Mouse (Mus musculus) myocyte (in vitro differentiated cells): ENCODE results near the gene Zfp652. TPM values are rescaled to one million over a fixed set of nuclear protein-coding genes. Genes with fewer than 3 reads are reported as not detected.
A peak's percentile ranks its signal among the peaks of the same experiment; 100 is the strongest.

Source experiments
- H3K27me3 ChIP-seq: one replicate; pipeline ENCODE4 v1.6.1; 2011; ENCODE audit not compliant: control insufficient read depth, insufficient read depth, insufficient read length
- H3K36me3 ChIP-seq: one replicate; pipeline ENCODE4 v1.6.1; 2011; ENCODE audit not compliant: control insufficient read depth, insufficient read depth
- H3K4me2 ChIP-seq: one replicate; pipeline ENCODE4 v1.6.1; 2011; ENCODE audit warnings: low read depth, control low read depth
- H3K4me3 ChIP-seq: one replicate; pipeline ENCODE4 v1.5.1; 2011; ENCODE audit warnings: mild to moderate bottlenecking, control low read depth, moderate library complexity
- H3K79me2 ChIP-seq: one replicate; pipeline ENCODE4 v1.6.1; 2011; ENCODE audit not compliant: control insufficient read depth, insufficient read depth
- H3ac ChIP-seq: one replicate; pipeline ENCODE4 v1.6.1; 2011; ENCODE audit not compliant: control insufficient read depth, insufficient read length
- CEBPB ChIP-seq: IDR thresholded peaks from 2 replicates; pipeline ENCODE4 v1.6.1; 2011; ENCODE audit warnings: mild to moderate bottlenecking, moderate library complexity; ENCODE audit not compliant: poor library complexity, insufficient read depth, severe bottlenecking
- E2F4 ChIP-seq: IDR thresholded peaks from one replicate; pipeline ENCODE4 v1.6.1; 2011; ENCODE audit warnings: mild to moderate bottlenecking, control low read depth, moderate library complexity; ENCODE audit not compliant: insufficient read depth
- MAX ChIP-seq: IDR thresholded peaks from one replicate; pipeline ENCODE4 v1.6.1; 2011; ENCODE audit warnings: low read depth, mild to moderate bottlenecking, control low read depth
- MYOD1 ChIP-seq, 3 experiments: IDR thresholded peaks; one replicate each; pipeline ENCODE4 v1.6.1; 2011; ENCODE audit warnings: control low read depth in 2 of 3, low read depth in 2 of 3, mild to moderate bottlenecking in 2 of 3, moderate library complexity in 1 of 3; ENCODE audit not compliant: insufficient read length in 2 of 3, control insufficient read depth in 1 of 3
- MYOG ChIP-seq, 3 experiments: IDR thresholded peaks; one replicate each; pipeline ENCODE4 v1.6.1; 2011; ENCODE audit warnings: control low read depth in 2 of 3, low read depth in 2 of 3, mild to moderate bottlenecking in 2 of 3; ENCODE audit not compliant: insufficient read length in 2 of 3, control insufficient read depth in 1 of 3, insufficient read depth in 1 of 3
- POLR2A ChIP-seq: IDR thresholded peaks from one replicate; pipeline ENCODE4 v1.6.1; 2011; ENCODE audit warnings: low read depth, mild to moderate bottlenecking, control low read depth, moderate library complexity; ENCODE audit not compliant: insufficient read length
- POLR2AphosphoS2 ChIP-seq: IDR thresholded peaks from one replicate; pipeline ENCODE4 v1.6.1; 2011; ENCODE audit warnings: low read depth, control low read depth; ENCODE audit not compliant: insufficient read length
- REST ChIP-seq: IDR thresholded peaks from one replicate; pipeline ENCODE4 v1.6.1; 2011; ENCODE audit warnings: mild to moderate bottlenecking, control low read depth, moderate library complexity; ENCODE audit not compliant: insufficient read depth, insufficient read length
- SRF ChIP-seq: IDR thresholded peaks from one replicate; pipeline ENCODE4 v1.6.1; 2011; ENCODE audit warnings: low read depth; ENCODE audit not compliant: control insufficient read depth, insufficient read length
- TCF12 ChIP-seq: IDR thresholded peaks from one replicate; pipeline ENCODE4 v1.6.1; 2011; ENCODE audit warnings: mild to moderate bottlenecking, control low read depth; ENCODE audit not compliant: poor library complexity, insufficient read depth, severe bottlenecking
- TCF3 ChIP-seq: IDR thresholded peaks from one replicate; pipeline ENCODE4 v1.6.1; 2011; ENCODE audit warnings: low read depth, control low read depth; ENCODE audit not compliant: insufficient read length
- USF1 ChIP-seq: IDR thresholded peaks from one replicate; pipeline ENCODE4 v1.6.1; 2011; ENCODE audit warnings: low read depth, mild to moderate bottlenecking, control low read depth, moderate library complexity
- polyA plus RNA-seq: library from polyadenylated mRNA; unstranded; fragments of >200 nt; fragmentation: generic; extraction: Trizol; gene quantifications from one replicate; pipeline ENCODE4 v1.2.1, GENCODE M21; 2012; ENCODE audit warnings: missing spikeins

Zfp652 gene
- polyA plus RNA-seq, 1 experiment: 6.4 TPM

DNA sequence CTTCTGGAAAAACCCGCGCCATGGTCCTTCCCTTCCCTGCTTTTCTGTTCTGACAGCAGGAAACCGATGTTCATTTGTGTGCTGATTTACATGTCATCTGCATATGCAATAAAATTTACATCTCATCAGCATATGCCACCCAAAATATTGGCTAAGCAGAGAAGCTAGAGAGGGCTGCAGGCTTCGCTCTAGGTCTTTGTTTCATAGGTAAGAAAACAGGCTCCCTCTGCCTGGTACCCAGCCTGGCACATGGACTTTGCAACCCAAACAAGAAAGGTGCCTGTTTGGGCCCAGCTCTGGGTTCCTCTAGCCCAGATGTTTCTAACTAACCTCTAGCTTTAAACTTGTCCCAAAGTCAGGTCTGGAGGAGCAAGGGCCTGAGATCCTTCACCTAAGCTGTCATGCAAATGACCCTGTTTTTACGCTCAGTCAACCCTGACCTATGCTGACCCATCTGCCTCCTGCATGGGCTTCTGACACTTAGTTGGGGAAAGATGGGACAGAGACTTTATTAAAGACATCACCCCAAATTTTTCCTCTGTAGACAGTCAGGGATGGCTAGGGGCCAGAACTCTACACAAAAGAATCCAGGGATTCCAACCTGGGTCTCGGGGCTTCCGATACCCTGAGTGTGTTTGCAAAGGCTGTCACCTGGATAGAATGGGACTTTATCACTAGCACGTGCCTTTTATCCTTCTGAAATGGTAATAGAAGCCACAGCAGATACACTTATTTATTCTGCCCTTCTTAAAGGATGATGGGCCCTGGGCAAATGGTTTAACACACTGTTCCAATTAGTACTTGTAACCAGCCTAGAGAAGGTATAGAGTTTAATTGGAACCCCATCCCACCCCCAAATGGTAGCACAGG, 126.8 kb downstream of the Zfp652 start:
- TF ChIP-seq REST (no peak), MYOG (IDR thresholded peaks at IDR 0.05; ENCODE audit: control insufficient read depth in 1 of 3, insufficient read depth in 1 of 3, insufficient read length in 2 of 3, low read depth in 2 of 3) (no peak), MAX (no peak), SRF (no peak), POLR2A (no peak), TCF12 (no peak), E2F4 (no peak), TCF3 (no peak)
- Histone ChIP-seq H3ac (no peak overlapping the region), H3K4me3 (no peak overlapping the region), H3K27me3 (no peaks in the 10 kb centered on the region), H3K36me3 (no peaks in the 10 kb centered on the region), H3K79me2 (no peaks in the 10 kb centered on the region), H3K4me2 (no peak overlapping the region)

DNA sequence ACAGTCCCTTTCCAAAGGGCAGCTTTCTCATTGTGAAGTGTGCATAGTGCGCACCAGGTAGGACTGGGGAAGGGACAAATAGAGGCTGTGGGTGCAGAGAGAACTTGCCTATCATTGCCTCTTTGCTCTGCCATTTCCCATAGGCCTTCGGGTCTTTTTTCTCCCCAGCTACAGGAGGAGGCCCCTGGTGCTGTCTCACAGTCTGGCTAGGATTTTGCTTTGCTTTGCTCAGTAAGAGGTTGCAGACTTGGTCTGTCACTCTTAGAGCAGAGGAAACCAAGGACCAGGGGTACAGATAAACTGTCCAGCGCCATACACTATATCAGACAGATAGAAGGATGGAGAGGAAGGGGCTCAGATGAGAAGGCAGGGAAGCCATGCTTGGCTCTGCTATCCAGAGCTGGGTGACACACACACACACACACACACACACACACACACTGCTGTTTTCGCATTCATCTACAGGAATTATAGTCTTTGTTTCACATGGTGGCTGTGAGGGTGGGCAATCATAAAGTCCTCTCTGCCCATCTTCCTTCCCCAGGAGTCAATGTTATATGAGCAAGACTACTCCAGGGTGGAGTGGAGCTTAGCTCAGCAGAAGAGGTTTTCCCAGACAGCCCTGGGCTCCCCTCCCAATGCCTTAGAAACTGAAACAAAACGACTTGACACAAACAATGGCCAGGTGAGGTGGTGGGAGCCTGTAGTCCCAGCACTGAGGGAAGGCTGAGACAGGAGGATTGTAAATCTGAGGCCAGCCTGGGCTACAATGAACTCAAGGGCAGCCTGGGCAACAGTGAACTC, 128.4 kb downstream of the Zfp652 start:
- Histone ChIP-seq H3K4me2 (no peak overlapping the region), H3K4me3 (no peak overlapping the region), H3K36me3 (no peaks in the 10 kb centered on the region), H3K79me2 (no peaks in the 10 kb centered on the region), H3K27me3 (no peaks in the 10 kb centered on the region), H3ac (no peak overlapping the region)
- TF ChIP-seq REST (no peak), E2F4 (no peak), TCF3 (no peak), CEBPB (no peak), POLR2A (no peak), MAX (no peak), TCF12 (no peak), POLR2AphosphoS2 (no peak), MYOG (IDR thresholded peaks at IDR 0.05; ENCODE audit: control insufficient read depth in 1 of 3, insufficient read depth in 1 of 3, insufficient read length in 2 of 3, low read depth in 2 of 3) (no peak), SRF (no peak)

GRCm38 (mm10) chr11:95841498-95841830, 129.0 kb downstream of the Zfp652 start:
- Histone ChIP-seq H3K36me3 (no peaks in the 10 kb centered on the region), H3ac (no peak overlapping the region), H3K79me2 (no peaks in the 10 kb centered on the region), H3K27me3 (no peaks in the 10 kb centered on the region), H3K4me2 (no peak overlapping the region), H3K4me3 (no peak overlapping the region)
- no peak for TF ChIP-seq POLR2A
- no peak for TF ChIP-seq TCF3
- no peak for TF ChIP-seq REST
- TF ChIP-seq SRF: no peak
- TF ChIP-seq E2F4: no peak
- TF ChIP-seq TCF12: no peak

GRCm38 (mm10) chr11:95842074-95842681, 129.7 kb downstream of the Zfp652 start, which contains the start of gene Abi3:
Gene Abi3, minus strand, starts transcription at chr11:95842476.
- Histone ChIP-seq H3ac (no peak within 1 kb of the TSS), H3K4me2 (peak within 1 kb of the TSS; percentile 18), H3K79me2 (no peaks in the 10 kb centered on the region), H3K36me3 (no peaks in the 10 kb centered on the region), H3K4me3 (no peak within 1 kb of the TSS), H3K27me3 (no peaks in the 10 kb centered on the region)
- no peak for TF ChIP-seq MAX
- no peak for TF ChIP-seq REST
- TF ChIP-seq MYOG (IDR thresholded peaks at IDR 0.05; ENCODE audit: control insufficient read depth in 1 of 3, insufficient read depth in 1 of 3, insufficient read length in 2 of 3, low read depth in 2 of 3): no peak
- no peak for TF ChIP-seq POLR2AphosphoS2
- TF ChIP-seq SRF: no peak
- TF ChIP-seq USF1: no peak
- no peak for TF ChIP-seq CEBPB
- TF ChIP-seq POLR2A: no peak
- TF ChIP-seq MYOD1 (IDR thresholded peaks at IDR 0.05; ENCODE audit: control insufficient read depth in 1 of 3, insufficient read length in 2 of 3, low read depth in 2 of 3): no peak
- TF ChIP-seq TCF3: no peak
- no peak for TF ChIP-seq E2F4
- no peak for TF ChIP-seq TCF12

- no peak for TF ChIP-seq POLR2A
- H3K4me3 ChIP-seq: no peak overlapping the region
- H3K79me2 ChIP-seq: no peaks in the 10 kb centered on the region
- H3K36me3 ChIP-seq: no peaks in the 10 kb centered on the region
- H3K4me2 ChIP-seq: no peak overlapping the region
- no peaks in the 10 kb centered on the region for H3K27me3 ChIP-seq
- H3ac ChIP-seq: no peak overlapping the region
These were observed 130.5 kb downstream of the Zfp652 start for GRCm38 (mm10) chr11:95842953-95843352.
